Mouse (Mus musculus): ENCODE measurements around the gene Zfyve27. TPM values are rescaled to one million over a fixed set of nuclear protein-coding genes. Genes with fewer than 3 reads are reported as not detected.

Zfyve27 gene
- total and polyA plus RNA-seq, 2 experiments, result 11.1 to 22.0 TPM

- TF ChIP-seq POLR2A (IDR thresholded peaks at IDR 0.05; ENCODE audit: extremely low read depth, insufficient read depth, low read length) (peak; percentile 71; the same call in 1 of the 2 replicates), CTCF (IDR thresholded peaks at IDR 0.05; ENCODE audit: low read depth, low read length) (no peak)
- no peaks in the 10 kb centered on the region for H3K27me3 ChIP-seq (ENCODE audit: control insufficient read depth, insufficient read depth, low read length)
- WGBS, result under 1% methylated on average over 63 of the region's 63 CpGs
Measured at GRCm38 (mm10) chr19:42147769-42148568, 15.8 kb upstream of the Zfyve27 start.

DNA sequence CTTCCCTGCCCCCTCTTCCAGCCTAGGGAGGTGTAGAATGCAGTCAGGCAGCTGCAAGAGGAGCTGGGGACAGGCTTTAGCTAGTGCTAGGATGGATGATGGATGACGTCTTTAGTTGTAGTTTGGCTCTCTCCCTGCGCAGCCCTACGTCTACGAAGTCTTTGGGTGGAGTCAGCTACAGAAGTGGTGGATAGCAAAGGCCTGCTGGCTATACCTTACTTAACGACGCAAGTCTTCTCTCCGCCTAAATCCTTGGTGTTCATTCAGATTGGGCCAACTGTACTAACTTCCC, 15.2 kb upstream of the Zfyve27 start:
- Histone ChIP-seq H3K27ac (replicated peaks; ENCODE audit: insufficient read depth, low read depth, low read length) (peak overlapping the region; percentile 88; the same call in 1 of the 2 replicates), H3K4me1 (ENCODE audit: control insufficient read depth, insufficient read depth, low read length) (peaks cover 43% of the 10 kb centered on the region)
- no peak for DNase-seq (ENCODE audit: extremely low read depth, low read depth, low spot score)

More at GRCm38 (mm10) chr19:42147769-42148568, 15.8 kb upstream of the Zfyve27 start:
- Histone ChIP-seq H3K4me3 (ENCODE audit: insufficient read depth, low read depth, low read length) (peak overlapping the region; percentile 70), H3K79me2 (ENCODE audit: control insufficient read depth, insufficient read depth, low read length) (no peaks in the 10 kb centered on the region), H3K36me3 (ENCODE audit: control insufficient read depth, insufficient read depth, low read length) (no peaks in the 10 kb centered on the region), H3K9ac (ENCODE audit: low read depth, low read length) (peak overlapping the region; percentile 94), H3K4me1 (ENCODE audit: control insufficient read depth, insufficient read depth, low read length) (peaks cover 43% of the 10 kb centered on the region), H3K27ac (replicated peaks; ENCODE audit: insufficient read depth, low read depth, low read length) (peak overlapping the region; percentile 88)
- peak; percentile 88 for DNase-seq (ENCODE audit: extremely low read depth, low read depth, low spot score)

GRCm38 (mm10) chr19:42151990-42152389, 11.8 kb upstream of the Zfyve27 start:
- Histone ChIP-seq H3K36me3 (ENCODE audit: control insufficient read depth, insufficient read depth, low read length) (no peaks in the 10 kb centered on the region), H3K9ac (ENCODE audit: low read depth, low read length) (no peak overlapping the region), H3K27ac (replicated peaks; ENCODE audit: insufficient read depth, low read depth, low read length) (no peak overlapping the region), H3K4me3 (ENCODE audit: insufficient read depth, low read depth, low read length) (no peak overlapping the region), H3K27me3 (ENCODE audit: control insufficient read depth, insufficient read depth, low read length) (no peaks in the 10 kb centered on the region), H3K79me2 (ENCODE audit: control insufficient read depth, insufficient read depth, low read length) (no peaks in the 10 kb centered on the region), H3K4me1 (ENCODE audit: control insufficient read depth, insufficient read depth, low read length) (peaks cover 28% of the 10 kb centered on the region)
- peak; percentile 80 for DNase-seq (ENCODE audit: extremely low read depth, low read depth, low spot score)
- no peak for TF ChIP-seq POLR2A (IDR thresholded peaks at IDR 0.05; ENCODE audit: extremely low read depth, insufficient read depth, low read length)
- peak; percentile 90 for TF ChIP-seq CTCF (IDR thresholded peaks at IDR 0.05; ENCODE audit: low read depth, low read length)
- 7% methylated on average over 6 of the region's 6 CpGs for WGBS

More for the DNA sequence above, 15.2 kb upstream of the Zfyve27 start:
- Histone ChIP-seq H3K36me3 (ENCODE audit: control insufficient read depth, insufficient read depth, low read length) (no peaks in the 10 kb centered on the region), H3K79me2 (ENCODE audit: control insufficient read depth, insufficient read depth, low read length) (no peaks in the 10 kb centered on the region), H3K9ac (ENCODE audit: low read depth, low read length) (peak overlapping the region; percentile 94), H3K4me3 (ENCODE audit: insufficient read depth, low read depth, low read length) (peak overlapping the region; percentile 70), H3K27me3 (ENCODE audit: control insufficient read depth, insufficient read depth, low read length) (no peaks in the 10 kb centered on the region)
- 32% methylated on average over 7 of the region's 7 CpGs for WGBS
- TF ChIP-seq POLR2A (IDR thresholded peaks at IDR 0.05; ENCODE audit: extremely low read depth, insufficient read depth, low read length) (no peak), CTCF (IDR thresholded peaks at IDR 0.05; ENCODE audit: low read depth, low read length) (no peak)

DNA sequence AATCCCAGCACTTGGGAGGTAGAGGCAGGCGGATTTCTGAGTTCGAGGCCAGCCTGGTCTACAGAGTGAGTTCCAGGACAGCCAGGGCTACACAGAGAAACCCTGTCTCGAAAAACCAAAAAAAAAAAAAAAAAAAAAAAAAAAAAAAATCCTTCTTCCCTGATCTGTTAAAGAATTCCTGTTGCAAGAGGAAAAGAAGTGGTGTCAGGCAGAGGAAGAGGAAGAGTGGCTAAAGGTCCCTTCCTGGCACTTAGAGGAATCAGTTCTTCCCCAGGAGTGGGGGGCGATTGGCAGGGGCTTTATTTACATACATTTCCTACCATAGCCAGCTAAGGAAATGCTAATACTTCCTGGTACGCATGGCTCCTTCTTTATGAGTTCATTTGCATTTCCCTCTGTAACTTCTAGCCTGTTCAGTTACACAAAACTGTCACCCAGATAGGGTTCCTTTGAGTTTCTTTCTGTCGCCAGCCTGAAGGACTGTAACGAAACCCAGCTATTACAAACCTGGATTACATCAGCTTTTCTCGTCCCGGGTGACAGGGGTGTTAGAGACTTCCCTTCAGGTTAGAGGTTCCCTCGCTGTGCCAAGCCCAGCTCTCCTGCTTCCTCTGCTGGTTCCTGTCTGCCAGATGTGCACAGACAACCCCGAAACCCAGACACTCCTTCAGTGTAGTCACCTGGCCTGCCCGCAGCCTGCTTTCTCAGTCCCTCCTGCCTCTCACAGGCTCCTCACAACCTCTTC, 6.1 kb upstream of the Zfyve27 start:
- 64% methylated on average over 12 of the region's 12 CpGs for WGBS
- TF ChIP-seq CTCF (IDR thresholded peaks at IDR 0.05; ENCODE audit: low read depth, low read length) (no peak), POLR2A (IDR thresholded peaks at IDR 0.05; ENCODE audit: extremely low read depth, insufficient read depth, low read length) (no peak)

DNA sequence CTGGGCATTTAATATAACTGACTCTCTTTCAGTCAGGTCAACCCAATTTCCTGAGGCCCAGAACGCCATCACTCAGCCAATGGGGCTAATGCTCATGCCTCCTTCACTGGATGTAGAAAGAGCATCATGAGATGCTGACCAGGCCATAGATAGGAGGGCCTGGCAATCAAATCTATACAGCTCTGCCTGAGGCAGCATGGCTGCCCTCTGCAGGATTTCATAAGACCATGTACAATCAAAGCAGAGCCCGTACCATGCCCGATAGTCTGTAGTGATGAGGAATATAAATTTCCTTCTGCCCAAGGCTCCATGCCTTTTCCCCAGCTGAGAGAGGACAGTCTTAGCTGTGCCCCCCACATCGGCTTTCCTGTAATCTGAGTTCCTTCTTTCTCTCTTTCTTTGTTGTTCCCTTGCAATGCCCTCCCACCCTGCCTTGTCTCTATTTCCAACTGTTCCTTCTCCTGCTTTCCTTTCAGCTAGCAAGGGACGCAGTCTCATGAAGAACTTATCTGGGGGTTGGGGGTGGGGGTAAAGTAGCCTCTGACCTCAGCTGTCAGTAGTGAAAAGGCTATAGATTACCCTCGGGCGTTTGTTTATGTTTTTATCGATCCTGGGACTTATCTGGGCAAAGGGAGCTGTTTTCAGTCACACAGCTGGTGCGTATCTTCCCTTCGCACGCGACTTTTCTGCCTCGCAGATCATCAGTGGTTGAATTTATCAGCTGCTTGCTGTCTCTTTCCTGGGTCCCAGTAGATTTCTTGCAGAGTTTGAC, 5.3 kb upstream of the Zfyve27 start:
- no peak overlapping the region for H3K4me3 ChIP-seq (ENCODE audit: insufficient read depth, low read depth, low read length)
- DNase-seq (ENCODE audit: extremely low read depth, low read depth, low spot score), result no peak
- no peaks in the 10 kb centered on the region for H3K27me3 ChIP-seq (ENCODE audit: control insufficient read depth, insufficient read depth, low read length)
- no peaks in the 10 kb centered on the region for H3K4me1 ChIP-seq (ENCODE audit: control insufficient read depth, insufficient read depth, low read length)
- H3K36me3 ChIP-seq (ENCODE audit: control insufficient read depth, insufficient read depth, low read length), result no peaks in the 10 kb centered on the region
- TF ChIP-seq POLR2A (IDR thresholded peaks at IDR 0.05; ENCODE audit: extremely low read depth, insufficient read depth, low read length), result no peak
- TF ChIP-seq CTCF (IDR thresholded peaks at IDR 0.05; ENCODE audit: low read depth, low read length), result no peak
- no peak overlapping the region for H3K9ac ChIP-seq (ENCODE audit: low read depth, low read length)
- no peaks in the 10 kb centered on the region for H3K79me2 ChIP-seq (ENCODE audit: control insufficient read depth, insufficient read depth, low read length)
- no peak overlapping the region for H3K27ac ChIP-seq (replicated peaks; ENCODE audit: insufficient read depth, low read depth, low read length)
- 30% methylated on average over 13 of the region's 13 CpGs for WGBS

More for the DNA sequence above, 6.1 kb upstream of the Zfyve27 start:
- Histone ChIP-seq H3K27me3 (ENCODE audit: control insufficient read depth, insufficient read depth, low read length) (no peaks in the 10 kb centered on the region), H3K27ac (replicated peaks; ENCODE audit: insufficient read depth, low read depth, low read length) (no peak overlapping the region), H3K9ac (ENCODE audit: low read depth, low read length) (no peak overlapping the region), H3K79me2 (ENCODE audit: control insufficient read depth, insufficient read depth, low read length) (no peaks in the 10 kb centered on the region), H3K4me3 (ENCODE audit: insufficient read depth, low read depth, low read length) (no peak overlapping the region), H3K36me3 (ENCODE audit: control insufficient read depth, insufficient read depth, low read length) (no peaks in the 10 kb centered on the region), H3K4me1 (ENCODE audit: control insufficient read depth, insufficient read depth, low read length) (no peaks in the 10 kb centered on the region)
- DNase-seq (ENCODE audit: extremely low read depth, low read depth, low spot score), result no peak
